Mouse (Mus musculus) left cerebral cortex, postnatal 4 days (tissue): ENCODE results near the gene Lztr1. TPM values are rescaled to one million over a fixed set of nuclear protein-coding genes. Genes with fewer than 3 reads are reported as not detected.
"Not testable (repeated sequence)": the region's sequence is repeated elsewhere in the genome, so short reads cannot be mapped to it uniquely, and the experiment has no call there.

Source experiments
- DNase-seq: peaks from one replicate; pipeline ENCODE4 v3.0.0-alpha.2; 2022
- intact Hi-C: fragments of 180-260 bp; cut with DNase I; formaldehyde crosslinking; loops from one replicate; pipeline ENCODE4 v1.15.1; 2025
- total RNA-seq, 2 experiments: library from RNA; stranded (reverse); gene quantifications; 2 replicates each; pipeline ENCODE4 v1.2.3; 2021

Lztr1 gene
- total RNA-seq, 2 experiments from 2014 or later: 158 to 182 TPM

- intact Hi-C loops: loop anchor here (5.0 kb wide), 1 partner anchor 63 kb away; the partner anchor contains the start of gene Smpd4
- DNase-seq: not testable (repeated sequence)
Measured at GRCm38 (mm10) chr16:17554702-17555101, 46.2 kb downstream of the Lztr1 start.

GRCm38 (mm10) chr16:17556180-17556579 is 47.7 kb downstream of the Lztr1 start:
- DNase-seq: no peak
- intact Hi-C loops: loop anchor here (5.0 kb wide), 1 partner anchor 61 kb away; the partner anchor contains the start of gene Smpd4

GRCm38 (mm10) chr16:17556907-17557306 is 48.4 kb downstream of the Lztr1 start:
- no peak for DNase-seq
- intact Hi-C loops: loop anchor here (5.0 kb wide), 1 partner anchor 60 kb away; the partner anchor contains the start of gene Smpd4

DNA sequence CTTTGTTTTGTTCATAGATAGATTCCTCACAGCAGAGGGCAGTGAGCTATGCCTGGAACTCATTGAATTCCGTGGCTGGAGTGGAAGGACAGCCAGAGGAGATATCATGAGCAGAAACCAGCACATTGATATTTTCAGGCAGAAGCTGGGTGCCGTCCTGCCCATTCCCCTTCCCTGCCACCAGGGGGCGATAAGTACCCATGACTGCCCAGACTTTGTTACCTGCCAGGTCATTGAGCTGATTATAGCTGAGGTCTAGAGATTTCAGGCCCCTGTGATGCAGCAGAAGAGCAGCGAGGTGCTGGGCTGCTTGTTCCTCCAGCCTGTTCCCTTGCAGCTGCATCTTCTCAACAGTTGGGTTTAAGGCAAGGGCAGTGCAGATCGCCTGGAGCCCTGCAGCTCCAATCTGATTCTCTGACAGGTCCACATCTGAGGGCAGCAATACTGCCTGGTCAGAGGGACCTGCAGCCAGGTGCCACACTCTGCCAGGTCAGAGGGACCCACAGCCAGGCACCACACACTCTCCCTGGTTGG is 49.5 kb downstream of the Lztr1 start:
- DNase-seq: peak; percentile 73
- intact Hi-C loops: loop anchor here (5.0 kb wide), 1 partner anchor 59 kb away; the partner anchor contains the start of gene Smpd4

GRCm38 (mm10) chr16:17558811-17559210 is 50.3 kb downstream of the Lztr1 start:
- intact Hi-C loops: loop anchor here (5.0 kb wide), 1 partner anchor 58 kb away; the partner anchor contains the start of gene Smpd4

DNA sequence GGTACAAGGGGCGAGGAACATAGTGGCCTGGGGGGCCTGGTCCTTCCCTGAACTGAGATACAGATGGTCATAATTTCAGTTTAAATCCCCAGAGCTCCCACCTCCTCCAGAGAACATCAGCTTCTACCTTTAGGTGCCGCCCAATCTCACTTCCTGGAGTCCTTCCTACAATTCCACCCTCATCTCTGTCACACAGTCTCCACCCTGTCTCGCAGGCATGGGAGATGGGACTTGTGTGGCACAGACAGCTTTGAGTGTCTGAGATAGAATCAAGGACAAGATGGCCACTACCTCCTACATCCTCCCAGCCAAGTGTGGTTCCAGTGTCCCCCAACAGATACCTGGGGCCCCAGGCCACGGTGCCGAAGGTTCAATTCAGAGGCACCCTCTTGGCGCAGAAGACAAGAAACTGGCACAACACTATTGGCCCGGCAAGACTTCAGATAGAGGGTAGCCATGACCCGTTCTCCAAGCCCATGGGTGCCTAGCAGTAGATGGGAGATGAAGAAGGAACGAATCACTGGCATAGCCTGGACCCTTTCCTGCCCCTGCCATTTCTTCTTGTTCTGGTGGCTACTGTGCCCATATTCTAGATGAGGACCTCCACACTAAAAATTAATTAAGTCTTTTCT is 51.0 kb downstream of the Lztr1 start:
- no peak for DNase-seq
- intact Hi-C loops: loop anchor here (5.0 kb wide), 1 partner anchor 58 kb away; the partner anchor contains the start of gene Smpd4

More at GRCm38 (mm10) chr16:17558811-17559210, 50.3 kb downstream of the Lztr1 start:
- no peak for DNase-seq

DNA sequence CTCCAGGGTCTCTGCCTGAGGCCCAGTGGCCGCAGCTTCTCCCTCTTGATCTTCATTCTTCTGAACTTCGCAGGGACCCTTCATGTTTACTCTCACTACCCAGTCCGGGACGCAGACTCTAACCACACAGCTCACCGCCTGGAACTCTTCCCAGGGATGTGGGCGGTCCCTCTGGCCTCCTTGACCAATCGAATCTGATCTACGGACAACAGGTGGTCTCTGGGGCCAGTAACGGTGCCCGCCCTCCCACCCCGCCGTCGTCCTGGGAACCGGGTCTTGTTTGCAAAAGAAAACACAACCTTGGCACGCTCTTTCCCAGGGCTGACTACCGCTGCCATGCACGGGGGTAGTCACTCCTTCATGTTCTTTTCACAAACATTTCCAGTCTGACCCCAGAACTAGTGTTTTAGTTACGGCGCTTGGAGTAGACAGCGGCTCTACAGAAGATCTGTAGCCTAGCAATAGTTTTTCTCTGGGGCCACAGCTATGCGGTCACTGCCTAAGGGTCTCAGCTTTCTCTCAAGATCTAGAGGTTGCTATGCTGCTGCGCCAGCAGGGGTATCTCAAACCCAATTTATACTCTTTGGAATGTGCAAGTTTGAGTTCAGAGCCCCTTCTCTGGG is 52.8 kb downstream of the Lztr1 start, which contains the start of gene Lrrc74b:
Lrrc74b (minus strand) TSS at position 120 of the 623 bp plus-strand sequence.
- DNase-seq: peak; percentile 73
- intact Hi-C loops: no loop called here

- intact Hi-C loops: no loop called here
- peak; percentile 71 for DNase-seq
Measured at GRCm38 (mm10) chr16:17561751-17562208, 53.3 kb downstream of the Lztr1 start, which contains the start of gene P2rx6. Gene P2rx6 (plus strand): TSS chr16:17561885.

GRCm38 (mm10) chr16:17563580-17563979 is 55.1 kb downstream of the Lztr1 start:
- intact Hi-C loops: no loop called here
- DNase-seq: no peak

DNA sequence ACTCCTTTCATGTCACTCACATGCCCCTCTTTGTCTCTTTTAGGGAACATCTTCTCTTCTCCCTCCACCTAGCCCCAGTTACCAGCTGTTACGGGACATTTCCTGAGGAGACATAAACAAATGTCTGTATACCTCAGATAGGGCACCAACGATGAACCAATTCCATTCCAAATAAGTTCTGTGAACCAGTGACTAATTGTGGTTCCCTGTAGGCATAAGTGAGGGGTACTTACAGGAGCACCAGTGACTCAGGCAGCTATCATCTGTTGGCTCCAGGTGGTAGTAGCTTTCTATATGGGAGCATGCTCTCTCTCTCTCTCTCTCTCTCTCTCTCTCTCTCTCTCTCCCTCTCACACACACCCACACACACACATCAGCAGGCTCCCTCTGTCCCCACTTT is 55.7 kb downstream of the Lztr1 start:
- intact Hi-C loops: no loop called here
- DNase-seq: no peak

GRCm38 (mm10) chr16:17564771-17565170 is 56.3 kb downstream of the Lztr1 start:
- intact Hi-C loops: no loop called here
- no peak for DNase-seq

DNA sequence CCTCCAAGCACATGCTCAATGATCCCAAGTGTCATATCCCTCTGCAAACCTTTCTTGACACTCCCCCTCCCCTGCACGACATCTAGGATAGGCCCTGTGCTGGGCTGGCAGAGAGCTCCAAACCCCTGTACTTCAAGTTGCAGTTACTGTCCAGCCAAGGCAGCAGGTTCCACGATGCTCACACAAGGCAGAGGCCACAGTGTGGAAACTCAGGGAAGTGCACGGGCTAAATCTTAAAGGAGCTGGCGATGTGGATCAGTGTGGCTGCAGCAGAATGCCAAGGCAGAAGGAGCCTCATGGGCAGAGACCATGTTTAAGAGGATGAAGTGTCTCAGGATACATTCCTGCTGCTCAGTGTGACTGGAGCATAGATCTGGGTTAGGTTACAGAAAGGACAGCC is 57.7 kb downstream of the Lztr1 start:
- no peak for DNase-seq
- intact Hi-C loops: no loop called here

Other genes with a start within 250 kb of the Lztr1 start
- gene Tmem191c, start 232.6 kb upstream of the Lztr1 start, total RNA-seq: 10 to 100 TPM; 78.9 to 82.4 TPM
- gene Serpind1, start 177.3 kb upstream of the Lztr1 start, total RNA-seq: 1 to 10 TPM; 2.7 to 2.8 TPM
- gene Snap29, start 102.7 kb upstream of the Lztr1 start, total RNA-seq: 10 to 100 TPM; 33.7 to 35.0 TPM
- gene Pi4ka, start 102.4 kb upstream of the Lztr1 start, total RNA-seq: 100 to 1,000 TPM; 150 to 152 TPM
- gene Crkl, start 56.7 kb upstream of the Lztr1 start, total RNA-seq: 10 to 100 TPM; 35.7 to 35.8 TPM
- 10 to 100 TPM in 1 of 2 experiments, 1 to 10 TPM in 1; 9.3 to 13.6 TPM for gene Aifm3, start 19.1 kb upstream of the Lztr1 start, total RNA-seq
- gene Thap7, start 22.4 kb downstream of the Lztr1 start, total RNA-seq: 10 to 100 TPM; 34.5 to 36.4 TPM
- 1 to 10 TPM in 1 of 2 experiments, under 1 TPM in 1; 0.68 to 1.4 TPM for gene Lrrc74b, start 52.6 kb downstream of the Lztr1 start, total RNA-seq
- gene P2rx6, start 53.2 kb downstream of the Lztr1 start, total RNA-seq: under 1 TPM; 0.36 to 0.68 TPM
- 10 to 100 TPM; 48.1 to 53.6 TPM for gene Slc7a4, start 74.5 kb downstream of the Lztr1 start, total RNA-seq
- 10 to 100 TPM; 49.9 to 51.7 TPM for gene Smpd4, start 110.7 kb downstream of the Lztr1 start, total RNA-seq
- 10 to 100 TPM; 17.5 to 20.9 TPM for gene Ccdc74a, start 137.8 kb downstream of the Lztr1 start, total RNA-seq
- gene Med15, start 224.2 kb downstream of the Lztr1 start, total RNA-seq: 10 to 100 TPM; 78.9 to 80.8 TPM